Mouse (Mus musculus) forebrain, embryonic 16.5 days (tissue): ENCODE results near the gene Cx3cr1. TPM values are rescaled to one million over a fixed set of nuclear protein-coding genes. Genes with fewer than 3 reads are reported as not detected.

ENCODE experiments used
- ATAC-seq: fragments of 200-750 bp; cut with Nextera tagmentation; 2 replicates; pipeline ENCODE4 v1.8.0; 2017; ENCODE audit warnings: mild to moderate bottlenecking, moderate library complexity
- H3K27ac ChIP-seq: fragments of 300-500 bp; sonication (generic); 2 replicates; pipeline ENCODE4 v1.5.1; 2014; ENCODE audit warnings: low read length, control low read depth
- H3K27me3 ChIP-seq: fragments of 300-500 bp; sonication (generic); replicated peaks from 2 replicates; pipeline ENCODE4 v1.6.1; 2014; ENCODE audit warnings: low read length; ENCODE audit not compliant: control insufficient read depth, insufficient read depth
- H3K36me3 ChIP-seq: fragments of 300-500 bp; sonication (generic); 2 replicates; pipeline ENCODE4 v1.6.1; 2014; ENCODE audit not compliant: control insufficient read depth, insufficient read depth
- H3K4me1 ChIP-seq: fragments of 300-500 bp; sonication (generic); replicated peaks from 2 replicates; pipeline ENCODE4 v1.6.1; 2014; ENCODE audit warnings: low read length; ENCODE audit not compliant: control insufficient read depth, insufficient read depth
- H3K4me2 ChIP-seq: fragments of 300-500 bp; sonication (generic); 2 replicates; pipeline ENCODE4 v1.6.1; 2014; ENCODE audit warnings: mild to moderate bottlenecking, low read length, control low read depth
- H3K4me3 ChIP-seq: fragments of 300-500 bp; sonication (generic); replicated peaks from 2 replicates; pipeline ENCODE4 v1.5.1; 2014; ENCODE audit warnings: mild to moderate bottlenecking, low read length, control low read depth
- H3K9ac ChIP-seq: fragments of 300-500 bp; sonication (generic); replicated peaks from 2 replicates; pipeline ENCODE4 v1.6.1; 2014; ENCODE audit warnings: low read depth, low read length, control low read depth
- H3K9me3 ChIP-seq: fragments of 300-500 bp; sonication (generic); 2 replicates; pipeline ENCODE4 v1.6.1; 2016; ENCODE audit warnings: low read length; ENCODE audit not compliant: control insufficient read depth
- WGBS: fragments of 180-500 bp; shearing (Covaris S2); extraction: QIAGEN DNeasy Blood & Tissue Kit; methylation state at CpG from one replicate; pipeline ENCODE4 v1.1.7; 2014; 5-methylcytosine and 5-hydroxymethylcytosine counted together
- polyA plus RNA-seq: library from polyadenylated mRNA; unstranded; fragments of >200 nt; fragmentation: Nextera tagmentation; extraction: Ambion mirVana; gene quantifications from 2 replicates; pipeline ENCODE4 v1.2.1, GENCODE M21; 2015

The Cx3cr1 gene
- polyA plus RNA-seq, 1 experiment from 2014 or later = 6.4 TPM

- WGBS = under 1% methylated on average over 57 of the region's 60 CpGs
- peak overlapping the region; percentile 92 for H3K27ac ChIP-seq
- H3K27me3 ChIP-seq = no peaks in the 10 kb centered on the region
- H3K4me1 ChIP-seq = peaks cover 13% of the 10 kb centered on the region
- peak overlapping the region; percentile 55 for H3K4me3 ChIP-seq
- H3K4me2 ChIP-seq = peak overlapping the region; percentile 79
- peak; percentile 94 for ATAC-seq
- no peaks in the 10 kb centered on the region for H3K9me3 ChIP-seq
- H3K36me3 ChIP-seq = no peaks in the 10 kb centered on the region
- H3K9ac ChIP-seq = peak overlapping the region; percentile 52
Measured at GRCm38 (mm10) chr9:120010781-120011511, 58.7 kb downstream of the Cx3cr1 start.

GRCm38 (mm10) chr9:120009871-120010270 lies 59.8 kb downstream of the Cx3cr1 start:
- Histone ChIP-seq H3K9me3 (no peaks in the 10 kb centered on the region), H3K27ac (no peak overlapping the region), H3K4me3 (no peak overlapping the region), H3K4me1 (peaks cover 13% of the 10 kb centered on the region), H3K4me2 (no peak overlapping the region), H3K36me3 (no peaks in the 10 kb centered on the region), H3K27me3 (no peaks in the 10 kb centered on the region), H3K9ac (no peak overlapping the region)
- no peak for ATAC-seq
- WGBS = 96% methylated on average over 3 of the region's 3 CpGs

- no peaks in the 10 kb centered on the region for H3K36me3 ChIP-seq
Measured at GRCm38 (mm10) chr9:120009226-120009841, 60.3 kb downstream of the Cx3cr1 start.

GRCm38 (mm10) chr9:120007833-120008232 lies 61.8 kb downstream of the Cx3cr1 start:
- no peak overlapping the region for H3K4me2 ChIP-seq
- no peaks in the 10 kb centered on the region for H3K27me3 ChIP-seq
- H3K4me3 ChIP-seq = no peak overlapping the region
- H3K9me3 ChIP-seq = no peaks in the 10 kb centered on the region
- no peak overlapping the region for H3K27ac ChIP-seq
- no peaks in the 10 kb centered on the region for H3K36me3 ChIP-seq
- no peak for ATAC-seq
- H3K9ac ChIP-seq = no peak overlapping the region
- 96% methylated on average over 1 of the region's 1 CpGs for WGBS
- peaks cover 13% of the 10 kb centered on the region for H3K4me1 ChIP-seq

More at GRCm38 (mm10) chr9:120009226-120009841, 60.3 kb downstream of the Cx3cr1 start:
- Histone ChIP-seq H3K4me1 (peaks cover 13% of the 10 kb centered on the region), H3K4me3 (no peak overlapping the region), H3K27ac (no peak overlapping the region), H3K9ac (no peak overlapping the region), H3K4me2 (no peak overlapping the region), H3K9me3 (no peaks in the 10 kb centered on the region), H3K27me3 (no peaks in the 10 kb centered on the region)
- ATAC-seq = no peak
- 83% methylated on average over 7 of the region's 7 CpGs for WGBS

GRCm38 (mm10) chr9:120005936-120006335 lies 63.7 kb downstream of the Cx3cr1 start:
- no peak overlapping the region for H3K4me2 ChIP-seq
- no peak for ATAC-seq
- H3K27ac ChIP-seq = no peak overlapping the region
- no peaks in the 10 kb centered on the region for H3K9me3 ChIP-seq
- 64% methylated on average over 3 of the region's 3 CpGs for WGBS
- no peak overlapping the region for H3K9ac ChIP-seq
- peaks cover 14% of the 10 kb centered on the region for H3K4me1 ChIP-seq
- no peak overlapping the region for H3K4me3 ChIP-seq
- no peaks in the 10 kb centered on the region for H3K27me3 ChIP-seq
- no peaks in the 10 kb centered on the region for H3K36me3 ChIP-seq

- Histone ChIP-seq H3K36me3 (no peaks in the 10 kb centered on the region), H3K4me3 (no peak overlapping the region), H3K27ac (no peak overlapping the region), H3K9me3 (no peaks in the 10 kb centered on the region), H3K4me2 (no peak overlapping the region), H3K4me1 (peaks cover 9% of the 10 kb centered on the region), H3K9ac (no peak overlapping the region), H3K27me3 (no peaks in the 10 kb centered on the region)
- 83% methylated on average over 5 of the region's 5 CpGs for WGBS
- ATAC-seq = no peak
Measured at GRCm38 (mm10) chr9:120002893-120003292, 66.8 kb downstream of the Cx3cr1 start.

GRCm38 (mm10) chr9:120001945-120002725 lies 67.5 kb downstream of the Cx3cr1 start:
- Histone ChIP-seq H3K4me1 (peaks cover 9% of the 10 kb centered on the region), H3K9me3 (no peaks in the 10 kb centered on the region), H3K27me3 (no peaks in the 10 kb centered on the region), H3K4me3 (peak overlapping the region; percentile 36), H3K36me3 (no peaks in the 10 kb centered on the region), H3K27ac (no peak overlapping the region), H3K4me2 (peak overlapping the region; percentile 61), H3K9ac (peak overlapping the region; percentile 44)
- WGBS = 11% methylated on average over 31 of the region's 31 CpGs
- ATAC-seq = peak; percentile 77

- no peak for ATAC-seq
- no peak overlapping the region for H3K27ac ChIP-seq
- H3K9ac ChIP-seq = no peak overlapping the region
- no peaks in the 10 kb centered on the region for H3K9me3 ChIP-seq
- no peaks in the 10 kb centered on the region for H3K27me3 ChIP-seq
- peaks cover 9% of the 10 kb centered on the region for H3K4me1 ChIP-seq
- H3K36me3 ChIP-seq = no peaks in the 10 kb centered on the region
- no peak overlapping the region for H3K4me2 ChIP-seq
- no peak overlapping the region for H3K4me3 ChIP-seq
- WGBS = 74% methylated on average over 5 of the region's 5 CpGs
Measured at GRCm38 (mm10) chr9:120000761-120001160, 68.9 kb downstream of the Cx3cr1 start.

- no peak overlapping the region for H3K4me2 ChIP-seq
- H3K27me3 ChIP-seq = no peaks in the 10 kb centered on the region
- H3K27ac ChIP-seq = no peak overlapping the region
- H3K9ac ChIP-seq = no peak overlapping the region
- H3K4me1 ChIP-seq = peaks cover 9% of the 10 kb centered on the region
- WGBS = 76% methylated on average over 6 of the region's 6 CpGs
- ATAC-seq = no peak
- H3K9me3 ChIP-seq = no peaks in the 10 kb centered on the region
- no peak overlapping the region for H3K4me3 ChIP-seq
- no peaks in the 10 kb centered on the region for H3K36me3 ChIP-seq
Measured at GRCm38 (mm10) chr9:119999636-120000035, 70.0 kb downstream of the Cx3cr1 start.
